Mouse (Mus musculus): ENCODE data around the gene Creb5. TPM values are rescaled to one million over a fixed set of nuclear protein-coding genes. Genes with fewer than 3 reads are reported as not detected.

The Creb5 gene
- polyA plus RNA-seq, 1 experiment from 2014 or later: 2.8 TPM

- 77% methylated on average over 5 of the region's 5 CpGs for WGBS
- H3K4me3 ChIP-seq (replicated peaks; ENCODE audit: low read depth, low read length): no peak overlapping the region
- DNase-seq (no peak), ATAC-seq (ENCODE audit: low FRiP score, low TSS enrichment) (no peak)
- H3K4me1 ChIP-seq (ENCODE audit: control insufficient read depth, insufficient read depth, low read length): no peaks in the 10 kb centered on the region
- no peak overlapping the region for H3K4me2 ChIP-seq (ENCODE audit: low read length)
- no peaks in the 10 kb centered on the region for H3K9me3 ChIP-seq (ENCODE audit: control insufficient read depth, low read length)
- H3K27me3 ChIP-seq (ENCODE audit: control insufficient read depth, insufficient read depth, low read length): no peaks in the 10 kb centered on the region
- no peaks in the 10 kb centered on the region for H3K36me3 ChIP-seq (ENCODE audit: control insufficient read depth, insufficient read depth, low read length)
- H3K9ac ChIP-seq (replicated peaks; ENCODE audit: low read length): no peak overlapping the region
- H3K27ac ChIP-seq (replicated peaks; ENCODE audit: low read depth, low read length): no peak overlapping the region
Measured at GRCm38 (mm10) chr6:53306710-53307109, 19.6 kb downstream of the Creb5 start.

GRCm38 (mm10) chr6:53308684-53309083 is 21.6 kb downstream of the Creb5 start:
- no peak for DNase-seq
- 52% methylated on average over 6 of the region's 6 CpGs for WGBS
- Histone ChIP-seq H3K27ac (replicated peaks; ENCODE audit: low read depth, low read length) (no peak overlapping the region), H3K9ac (replicated peaks; ENCODE audit: low read length) (no peak overlapping the region), H3K4me1 (ENCODE audit: control insufficient read depth, insufficient read depth, low read length) (no peaks in the 10 kb centered on the region), H3K4me3 (replicated peaks; ENCODE audit: low read depth, low read length) (no peak overlapping the region), H3K36me3 (ENCODE audit: control insufficient read depth, insufficient read depth, low read length) (no peaks in the 10 kb centered on the region), H3K27me3 (ENCODE audit: control insufficient read depth, insufficient read depth, low read length) (no peaks in the 10 kb centered on the region), H3K4me2 (ENCODE audit: low read length) (no peak overlapping the region), H3K9me3 (ENCODE audit: control insufficient read depth, low read length) (no peaks in the 10 kb centered on the region)
- no peak for ATAC-seq (ENCODE audit: low FRiP score, low TSS enrichment)

- DNase-seq (no peak), ATAC-seq (ENCODE audit: low FRiP score, low TSS enrichment) (no peak)
- no peaks in the 10 kb centered on the region for H3K36me3 ChIP-seq (ENCODE audit: control insufficient read depth, insufficient read depth, low read length)
- H3K4me3 ChIP-seq (replicated peaks; ENCODE audit: low read depth, low read length): no peak overlapping the region
- no peaks in the 10 kb centered on the region for H3K4me1 ChIP-seq (ENCODE audit: control insufficient read depth, insufficient read depth, low read length)
- no peak overlapping the region for H3K4me2 ChIP-seq (ENCODE audit: low read length)
- no peaks in the 10 kb centered on the region for H3K27me3 ChIP-seq (ENCODE audit: control insufficient read depth, insufficient read depth, low read length)
- no peak overlapping the region for H3K9ac ChIP-seq (replicated peaks; ENCODE audit: low read length)
- H3K27ac ChIP-seq (replicated peaks; ENCODE audit: low read depth, low read length): no peak overlapping the region
- WGBS: 95% methylated on average over 6 of the region's 6 CpGs
- H3K9me3 ChIP-seq (ENCODE audit: control insufficient read depth, low read length): no peaks in the 10 kb centered on the region
Measured at GRCm38 (mm10) chr6:53313604-53314003, 26.5 kb downstream of the Creb5 start.

GRCm38 (mm10) chr6:53314126-53314525 is 27.1 kb downstream of the Creb5 start:
- DNase-seq: no peak
- Histone ChIP-seq H3K9me3 (ENCODE audit: control insufficient read depth, low read length) (no peaks in the 10 kb centered on the region), H3K9ac (replicated peaks; ENCODE audit: low read length) (no peak overlapping the region), H3K4me2 (ENCODE audit: low read length) (no peak overlapping the region), H3K36me3 (ENCODE audit: control insufficient read depth, insufficient read depth, low read length) (no peaks in the 10 kb centered on the region), H3K27ac (replicated peaks; ENCODE audit: low read depth, low read length) (no peak overlapping the region), H3K4me1 (ENCODE audit: control insufficient read depth, insufficient read depth, low read length) (no peaks in the 10 kb centered on the region), H3K4me3 (replicated peaks; ENCODE audit: low read depth, low read length) (no peak overlapping the region), H3K27me3 (ENCODE audit: control insufficient read depth, insufficient read depth, low read length) (no peaks in the 10 kb centered on the region)
- 89% methylated on average over 10 of the region's 10 CpGs for WGBS
- ATAC-seq (ENCODE audit: low FRiP score, low TSS enrichment): no peak

GRCm38 (mm10) chr6:53319543-53320325 is 32.7 kb downstream of the Creb5 start:
- Histone ChIP-seq H3K27ac (replicated peaks; ENCODE audit: low read depth, low read length) (no peak overlapping the region), H3K4me1 (ENCODE audit: control insufficient read depth, insufficient read depth, low read length) (no peaks in the 10 kb centered on the region), H3K9me3 (ENCODE audit: control insufficient read depth, low read length) (no peaks in the 10 kb centered on the region), H3K4me3 (replicated peaks; ENCODE audit: low read depth, low read length) (no peak overlapping the region), H3K27me3 (ENCODE audit: control insufficient read depth, insufficient read depth, low read length) (no peaks in the 10 kb centered on the region), H3K9ac (replicated peaks; ENCODE audit: low read length) (no peak overlapping the region), H3K36me3 (ENCODE audit: control insufficient read depth, insufficient read depth, low read length) (no peaks in the 10 kb centered on the region), H3K4me2 (ENCODE audit: low read length) (no peak overlapping the region)
- 84% methylated on average over 17 of the region's 17 CpGs for WGBS
- DNase-seq (no peak), ATAC-seq (ENCODE audit: low FRiP score, low TSS enrichment) (no peak)

- DNase-seq: no peak
- Histone ChIP-seq H3K27ac (replicated peaks; ENCODE audit: low read depth, low read length) (no peak overlapping the region), H3K36me3 (ENCODE audit: control insufficient read depth, insufficient read depth, low read length) (no peaks in the 10 kb centered on the region), H3K27me3 (ENCODE audit: control insufficient read depth, insufficient read depth, low read length) (no peaks in the 10 kb centered on the region), H3K9me3 (ENCODE audit: control insufficient read depth, low read length) (no peaks in the 10 kb centered on the region), H3K4me3 (replicated peaks; ENCODE audit: low read depth, low read length) (no peak overlapping the region), H3K9ac (replicated peaks; ENCODE audit: low read length) (no peak overlapping the region), H3K4me2 (ENCODE audit: low read length) (no peak overlapping the region), H3K4me1 (ENCODE audit: control insufficient read depth, insufficient read depth, low read length) (no peaks in the 10 kb centered on the region)
- ATAC-seq (ENCODE audit: low FRiP score, low TSS enrichment): no peak
- 66% methylated on average over 9 of the region's 9 CpGs for WGBS
Measured at GRCm38 (mm10) chr6:53337398-53337797, 50.3 kb downstream of the Creb5 start.

- Histone ChIP-seq H3K4me1 (ENCODE audit: control insufficient read depth, insufficient read depth, low read length) (no peaks in the 10 kb centered on the region), H3K9me3 (ENCODE audit: control insufficient read depth, low read length) (no peaks in the 10 kb centered on the region), H3K27me3 (ENCODE audit: control insufficient read depth, insufficient read depth, low read length) (no peaks in the 10 kb centered on the region), H3K4me2 (ENCODE audit: low read length) (no peak overlapping the region), H3K9ac (replicated peaks; ENCODE audit: low read length) (no peak overlapping the region), H3K27ac (replicated peaks; ENCODE audit: low read depth, low read length) (no peak overlapping the region), H3K36me3 (ENCODE audit: control insufficient read depth, insufficient read depth, low read length) (no peaks in the 10 kb centered on the region), H3K4me3 (replicated peaks; ENCODE audit: low read depth, low read length) (no peak overlapping the region)
- DNase-seq: no peak
- 84% methylated on average over 9 of the region's 9 CpGs for WGBS
- no peak for ATAC-seq (ENCODE audit: low FRiP score, low TSS enrichment)
Measured at GRCm38 (mm10) chr6:53352311-53352960, 65.4 kb downstream of the Creb5 start.

- no peaks in the 10 kb centered on the region for H3K9me3 ChIP-seq (ENCODE audit: control insufficient read depth, low read length)
- H3K9ac ChIP-seq (replicated peaks; ENCODE audit: low read length): no peak overlapping the region
- no peaks in the 10 kb centered on the region for H3K36me3 ChIP-seq (ENCODE audit: control insufficient read depth, insufficient read depth, low read length)
- DNase-seq: no peak
- no peaks in the 10 kb centered on the region for H3K4me1 ChIP-seq (ENCODE audit: control insufficient read depth, insufficient read depth, low read length)
- no peak for ATAC-seq (ENCODE audit: low FRiP score, low TSS enrichment)
- H3K27me3 ChIP-seq (ENCODE audit: control insufficient read depth, insufficient read depth, low read length): no peaks in the 10 kb centered on the region
- 94% methylated on average over 1 of the region's 1 CpGs for WGBS
- H3K4me2 ChIP-seq (ENCODE audit: low read length): no peak overlapping the region
- no peak overlapping the region for H3K27ac ChIP-seq (replicated peaks; ENCODE audit: low read depth, low read length)
- H3K4me3 ChIP-seq (replicated peaks; ENCODE audit: low read depth, low read length): no peak overlapping the region
Measured at GRCm38 (mm10) chr6:53356328-53356727, 69.3 kb downstream of the Creb5 start.

GRCm38 (mm10) chr6:53363535-53363934 is 76.5 kb downstream of the Creb5 start:
- Histone ChIP-seq H3K4me1 (ENCODE audit: control insufficient read depth, insufficient read depth, low read length) (no peaks in the 10 kb centered on the region), H3K9me3 (ENCODE audit: control insufficient read depth, low read length) (no peaks in the 10 kb centered on the region), H3K27me3 (ENCODE audit: control insufficient read depth, insufficient read depth, low read length) (no peaks in the 10 kb centered on the region), H3K27ac (replicated peaks; ENCODE audit: low read depth, low read length) (no peak overlapping the region), H3K4me2 (ENCODE audit: low read length) (no peak overlapping the region), H3K9ac (replicated peaks; ENCODE audit: low read length) (no peak overlapping the region), H3K4me3 (replicated peaks; ENCODE audit: low read depth, low read length) (no peak overlapping the region), H3K36me3 (ENCODE audit: control insufficient read depth, insufficient read depth, low read length) (no peaks in the 10 kb centered on the region)
- ATAC-seq (ENCODE audit: low FRiP score, low TSS enrichment) (no peak), DNase-seq (no peak)
- WGBS: 82% methylated on average over 5 of the region's 5 CpGs
